Mouse (Mus musculus): ENCODE data around the gene Lmbrd2.
"Not testable (repeated sequence)": the region's sequence is repeated elsewhere in the genome, so short reads cannot be mapped to it uniquely, and the experiment has no call there.

Gene Lmbrd2

DNA sequence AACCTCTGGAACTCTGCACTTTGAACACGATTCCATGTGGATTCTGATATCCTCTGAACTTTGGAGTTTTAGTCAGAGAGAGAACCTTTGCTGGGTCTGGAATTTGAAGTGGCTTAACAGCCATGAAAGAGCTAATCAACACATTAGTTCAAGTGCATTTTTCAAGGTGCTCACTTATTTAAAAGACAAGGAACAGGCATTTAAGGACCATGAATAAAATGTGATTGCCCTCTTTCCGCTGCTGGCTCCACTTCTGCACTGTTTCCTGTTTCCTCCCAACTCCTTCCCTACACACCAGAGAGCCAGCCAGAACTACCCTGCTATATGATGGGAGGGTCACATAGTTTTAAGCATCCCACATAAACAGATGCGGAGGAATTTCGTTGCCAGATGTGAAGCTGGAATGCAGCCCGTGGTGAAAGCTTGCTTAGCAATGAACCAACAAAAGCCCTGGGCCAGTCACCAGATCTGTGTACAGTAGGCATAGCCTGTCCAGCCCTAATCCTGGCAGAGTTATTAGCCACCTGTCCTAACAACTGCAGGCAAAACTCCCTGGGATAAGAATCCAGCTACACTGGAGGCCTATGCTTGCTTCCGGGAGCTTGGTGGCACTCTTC lies 5.4 kb upstream of the Lmbrd2 start:
- DNase-seq (ENCODE audit: low spot score), result no peak

DNA sequence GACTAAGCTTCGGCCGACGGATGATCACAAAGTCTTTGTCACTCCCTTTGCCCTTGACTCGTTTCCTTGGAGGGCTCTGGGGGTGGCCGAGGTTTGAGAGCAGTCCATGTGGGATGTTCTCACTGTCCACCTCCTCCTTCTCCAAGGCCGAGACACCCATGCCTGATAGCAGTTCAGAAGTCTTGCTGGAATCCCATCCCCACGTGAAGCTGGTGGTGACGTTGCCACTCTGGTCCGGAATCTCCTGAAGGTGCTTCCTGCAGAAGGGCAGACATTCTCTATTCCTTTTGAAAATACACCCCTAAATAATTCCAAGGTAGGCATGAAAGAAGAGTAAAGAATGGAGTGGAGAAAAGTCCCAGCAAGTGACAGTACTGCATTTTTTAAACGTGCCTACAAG lies 903 bp upstream of the Lmbrd2 start:
- no peak for DNase-seq (ENCODE audit: low spot score)

DNA sequence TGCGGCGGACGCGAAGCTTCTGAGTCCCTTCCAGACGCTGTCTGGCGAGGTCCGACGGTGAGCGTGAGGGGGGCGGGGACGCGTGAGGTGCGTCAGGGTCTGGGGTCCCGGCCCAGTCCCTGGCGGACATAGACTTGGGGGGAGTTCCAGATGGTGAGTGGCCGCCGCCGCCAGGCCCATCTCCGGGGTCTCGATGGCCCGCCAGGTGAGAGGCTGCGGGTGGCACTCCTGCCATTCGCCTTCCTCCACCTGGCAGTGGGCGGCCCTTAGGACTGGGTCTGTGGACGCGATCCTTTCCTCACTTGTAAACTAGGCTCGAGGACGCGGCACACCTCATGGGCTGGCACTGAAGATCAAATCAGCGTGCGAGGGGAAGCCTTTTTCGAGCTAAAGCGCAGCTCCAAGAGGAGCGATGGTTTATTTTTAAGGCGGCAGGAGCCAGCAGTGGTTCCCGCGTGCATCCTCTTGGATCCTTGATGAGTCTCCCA lies 378 bp downstream of the Lmbrd2 start:
- DNase-seq (ENCODE audit: low spot score), result peak; percentile 50

DNA sequence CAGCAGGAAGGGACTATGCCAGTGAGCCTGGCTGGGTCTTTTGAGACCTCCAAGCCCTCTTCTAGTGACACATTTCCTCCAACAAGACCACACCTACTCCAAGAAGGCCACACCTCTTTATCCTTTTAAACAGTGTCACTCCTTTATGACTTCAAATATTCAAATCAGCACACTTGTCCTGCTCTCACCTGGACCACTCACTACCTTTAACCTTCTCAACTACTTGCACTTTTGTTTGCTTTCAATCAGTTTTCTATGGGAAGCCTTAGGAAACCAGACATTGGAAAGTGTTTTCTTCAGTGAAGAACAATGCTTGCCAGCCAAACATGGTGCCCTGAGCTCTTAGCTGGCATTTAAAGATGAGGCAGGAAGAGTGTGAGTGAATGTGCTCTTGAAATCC lies 15.0 kb downstream of the Lmbrd2 start, which contains the start of gene Skp2:
TSS of gene Skp2 (minus strand) at position 101 of the 400 bp plus-strand sequence.
- DNase-seq (ENCODE audit: low spot score), result no peak

DNA sequence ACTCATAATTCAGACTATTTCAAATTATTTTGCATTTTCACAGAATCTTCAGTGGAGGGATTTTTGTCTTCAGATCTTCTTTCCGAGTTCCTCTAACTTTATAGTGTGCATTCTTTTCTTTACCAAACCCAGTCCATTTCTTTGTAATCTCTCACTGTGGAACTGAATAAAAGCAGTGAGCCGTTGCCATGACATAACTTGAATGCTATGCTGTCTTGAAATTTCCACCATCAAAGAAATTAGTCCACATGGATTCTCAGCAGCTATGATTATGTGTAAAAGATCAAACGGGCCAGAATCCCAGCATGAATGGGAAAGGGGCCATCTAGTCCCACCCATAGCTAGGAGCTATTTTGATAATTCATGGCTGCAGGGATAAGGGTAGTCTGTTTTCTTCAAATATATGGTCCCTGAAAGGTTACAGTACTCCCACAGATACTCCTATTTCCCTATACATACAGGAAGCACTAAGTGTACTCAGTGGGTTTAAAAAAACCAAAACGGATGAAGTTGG lies 22.3 kb downstream of the Lmbrd2 start:
- no peak for DNase-seq (ENCODE audit: low spot score)

DNA sequence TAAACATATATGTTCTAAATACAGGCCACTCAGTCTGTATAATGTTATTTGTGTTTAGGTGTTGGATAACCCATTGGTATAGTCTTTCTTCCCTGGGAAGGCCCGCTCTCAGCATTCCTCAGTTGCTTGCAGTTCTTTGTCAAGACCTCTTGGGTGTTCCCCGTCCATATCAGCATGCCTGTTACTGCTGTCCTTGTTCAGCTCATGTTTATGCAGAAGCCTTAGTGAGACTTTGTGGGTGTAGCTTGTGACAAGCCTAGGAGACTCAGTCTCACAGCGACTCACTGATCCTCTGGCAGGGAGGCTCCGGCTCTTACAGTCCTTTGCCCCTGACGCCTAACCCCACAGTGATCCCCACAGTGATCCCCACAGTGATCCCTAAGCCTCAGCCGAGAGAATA lies 23.8 kb downstream of the Lmbrd2 start:
- DNase-seq (ENCODE audit: low spot score), result no peak

DNA sequence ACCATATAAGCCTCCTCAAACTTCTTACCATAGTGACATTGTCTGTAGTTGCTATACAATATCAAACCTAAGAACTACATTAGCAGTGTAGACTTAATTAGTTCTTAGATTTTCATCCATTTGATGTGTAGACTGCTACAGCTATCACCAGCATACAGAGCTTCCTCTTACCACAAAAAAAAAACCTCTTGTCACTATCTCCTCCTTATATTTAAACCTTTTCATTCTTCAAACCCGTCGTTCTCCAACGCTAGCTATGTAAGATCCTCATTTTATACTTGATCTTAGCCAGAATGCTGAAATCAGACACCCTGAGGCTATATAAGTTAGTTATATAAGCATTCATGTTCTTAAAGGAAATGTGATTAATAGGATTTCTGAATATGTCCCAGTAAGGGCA lies 36.7 kb downstream of the Lmbrd2 start:
- no peak for DNase-seq (ENCODE audit: low spot score)

DNA sequence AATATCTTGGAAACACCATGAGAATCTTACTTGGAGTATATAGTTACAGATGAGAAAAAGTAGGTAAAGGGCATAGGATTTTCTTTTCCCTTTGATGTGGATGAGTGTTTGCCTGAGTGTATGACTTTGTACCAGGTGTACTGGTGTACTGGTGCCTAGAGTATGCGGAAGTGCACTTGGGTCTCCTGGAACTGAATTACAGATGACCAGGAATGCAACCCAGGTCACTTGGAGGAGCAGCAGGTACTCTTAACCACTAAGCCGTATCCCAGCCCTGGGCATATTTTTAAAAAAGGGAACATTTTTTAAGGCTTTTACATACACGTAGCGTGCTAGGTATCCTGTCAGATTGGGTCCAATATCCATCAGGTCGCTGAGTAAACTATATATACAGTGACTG lies 43.6 kb downstream of the Lmbrd2 start:
- DNase-seq (ENCODE audit: low spot score), result no peak

DNA sequence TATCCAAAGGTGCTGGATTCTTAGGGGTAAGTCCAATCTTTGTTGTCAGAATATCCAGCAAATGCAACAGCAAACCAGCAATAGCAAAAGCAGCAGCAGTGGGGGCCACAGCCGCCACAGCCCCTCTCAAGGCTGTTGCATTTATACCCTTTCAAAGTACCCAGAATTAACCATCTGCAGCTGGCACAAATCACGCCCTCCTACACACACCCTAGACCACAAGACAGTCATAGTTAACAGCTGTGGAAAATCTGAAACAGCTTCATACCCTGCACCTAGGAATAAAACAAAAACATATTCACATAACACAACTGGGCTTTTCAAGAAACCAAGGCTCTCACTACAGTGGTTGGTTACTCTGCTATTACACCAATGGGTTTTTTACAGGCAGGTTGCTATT lies 49.4 kb downstream of the Lmbrd2 start:
- DNase-seq (ENCODE audit: low spot score), result no peak

DNA sequence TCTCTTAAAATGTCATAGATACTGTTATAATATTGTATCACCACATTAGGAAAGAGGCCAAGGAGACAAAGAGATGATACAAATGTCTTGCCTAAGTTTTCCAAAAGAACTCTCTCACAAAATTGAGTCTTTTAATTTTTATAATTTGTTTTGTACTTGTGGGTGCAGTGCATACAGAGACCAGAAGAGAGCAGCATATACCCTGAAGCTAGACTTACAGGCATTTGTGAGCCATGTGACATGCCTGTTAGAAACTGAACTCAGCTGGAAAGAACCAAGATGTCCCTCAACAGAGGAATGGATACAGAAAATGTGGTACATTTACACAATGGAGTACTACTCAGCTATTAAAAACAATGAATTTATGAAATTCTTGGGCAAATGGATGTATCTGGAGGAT lies 52.3 kb downstream of the Lmbrd2 start:
- DNase-seq (ENCODE audit: low spot score), result not testable (repeated sequence)

DNA sequence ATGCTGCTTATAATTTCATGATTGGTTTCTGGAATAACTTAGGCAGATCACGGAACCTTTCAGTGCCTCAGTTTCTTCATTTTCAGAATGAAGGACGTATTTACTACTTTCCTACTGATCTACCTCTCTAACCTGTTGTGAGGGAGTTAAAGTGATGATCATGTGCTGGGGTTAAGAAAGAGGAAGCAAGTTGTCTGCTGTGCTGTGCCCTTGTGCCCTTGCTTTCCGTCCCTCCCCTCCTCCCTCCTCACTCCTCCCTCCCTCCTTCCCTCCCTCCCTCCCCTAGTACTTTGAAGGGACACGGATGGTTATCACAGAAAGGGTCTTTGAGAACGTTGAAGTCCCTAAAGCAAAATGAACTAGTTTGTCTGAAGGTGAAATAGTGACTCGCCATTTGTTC lies 58.1 kb downstream of the Lmbrd2 start:
- DNase-seq (ENCODE audit: low spot score), result no peak

DNA sequence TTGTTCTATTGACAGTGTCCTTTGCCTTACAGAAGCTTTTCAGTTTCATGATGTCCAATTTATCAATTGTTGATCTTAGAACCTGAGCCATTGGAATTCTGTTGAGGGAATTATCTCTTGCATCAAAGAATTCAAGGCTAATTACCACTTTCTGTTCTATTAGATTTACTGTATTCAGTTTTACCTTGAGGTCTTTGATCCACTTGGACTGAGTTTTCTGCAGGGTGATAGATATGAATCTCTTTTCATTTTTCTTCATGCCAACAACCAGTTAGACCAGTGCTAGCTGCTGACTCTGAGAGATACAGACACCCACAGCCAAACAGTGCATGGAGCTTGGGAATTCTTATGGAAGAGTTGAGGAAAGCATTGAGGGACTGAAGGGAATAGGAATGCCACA lies 71.5 kb downstream of the Lmbrd2 start:
- DNase-seq (ENCODE audit: low spot score), result no peak

DNA sequence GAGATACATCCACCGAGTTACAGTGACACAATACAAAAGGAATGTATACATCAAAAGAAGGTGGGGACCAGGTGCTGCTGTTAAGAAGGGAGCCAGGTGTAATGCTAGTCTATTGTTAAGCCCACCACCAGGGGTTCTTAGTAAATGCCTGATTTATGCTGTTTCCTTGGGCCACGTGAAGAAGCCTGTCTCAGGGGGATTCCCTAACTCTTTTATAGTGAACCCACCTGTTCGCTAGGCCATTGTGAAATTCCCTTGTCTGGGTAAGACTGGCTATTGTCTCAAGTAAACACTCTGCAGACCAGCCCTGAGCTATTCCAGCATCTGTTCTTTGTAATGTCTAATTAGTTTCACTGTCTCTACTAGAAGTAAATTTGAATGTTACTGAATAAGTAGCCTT lies 72.7 kb downstream of the Lmbrd2 start:
- not testable (repeated sequence) for DNase-seq (ENCODE audit: low spot score)

DNA sequence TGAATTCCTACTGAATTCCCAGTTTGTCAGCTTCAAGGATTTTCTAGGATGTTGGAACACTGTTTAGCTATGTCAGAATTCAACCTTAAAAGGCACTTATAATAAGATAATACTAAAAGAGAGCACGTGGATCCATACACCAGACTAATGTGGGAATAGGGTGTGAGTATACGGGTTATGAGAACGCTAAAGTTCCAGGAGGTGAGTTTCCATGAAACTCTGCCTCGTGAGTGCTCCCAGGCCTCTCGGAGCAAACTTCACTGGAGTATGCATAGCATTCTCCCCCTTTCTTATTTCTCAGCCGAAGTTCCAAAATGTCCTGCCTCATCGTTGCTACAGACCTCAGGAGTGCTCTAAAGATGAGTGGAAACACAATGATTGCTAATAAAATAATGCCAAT lies 73.1 kb downstream of the Lmbrd2 start:
- DNase-seq (ENCODE audit: low spot score), result not testable (repeated sequence)

DNA sequence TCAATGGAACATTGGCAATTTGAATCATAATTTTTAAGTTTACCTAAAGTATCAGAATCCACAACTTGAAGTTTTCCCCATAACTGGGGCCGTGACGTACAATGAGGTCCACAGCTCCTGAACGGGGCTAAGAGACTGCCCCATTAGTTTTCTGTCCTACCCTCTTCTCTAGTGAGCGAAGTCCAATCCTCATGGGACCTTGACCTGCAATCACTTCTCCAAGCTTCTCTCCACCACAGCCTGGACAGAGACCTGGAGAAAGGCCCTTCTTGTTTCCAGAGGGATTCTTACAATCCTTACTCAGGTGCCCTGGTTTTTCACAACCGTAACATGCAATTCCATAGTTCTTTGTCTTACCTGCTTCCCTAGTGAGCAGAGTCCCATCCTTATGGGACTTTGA lies 76.1 kb downstream of the Lmbrd2 start:
- no peak for DNase-seq (ENCODE audit: low spot score)

DNA sequence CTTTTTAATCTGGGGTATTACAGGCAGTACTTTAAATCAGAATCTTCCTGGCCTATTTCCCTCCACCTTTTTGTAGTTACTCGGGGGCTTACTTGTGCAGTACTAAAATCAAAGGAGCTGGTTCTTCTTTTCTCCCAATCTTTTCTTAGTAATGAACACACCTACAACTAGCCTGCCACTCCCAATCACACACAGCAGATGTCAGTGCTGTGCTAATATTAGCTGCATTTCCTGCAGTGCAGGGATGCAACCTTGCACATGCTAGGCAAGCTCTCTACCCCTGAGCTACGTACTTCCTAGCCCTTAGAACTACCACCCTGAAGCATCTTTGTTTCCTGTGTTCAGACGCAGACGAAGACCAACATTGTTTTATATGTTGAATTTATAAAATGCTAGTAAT lies 90.6 kb downstream of the Lmbrd2 start:
- DNase-seq (ENCODE audit: low spot score), result not testable (repeated sequence)

DNA sequence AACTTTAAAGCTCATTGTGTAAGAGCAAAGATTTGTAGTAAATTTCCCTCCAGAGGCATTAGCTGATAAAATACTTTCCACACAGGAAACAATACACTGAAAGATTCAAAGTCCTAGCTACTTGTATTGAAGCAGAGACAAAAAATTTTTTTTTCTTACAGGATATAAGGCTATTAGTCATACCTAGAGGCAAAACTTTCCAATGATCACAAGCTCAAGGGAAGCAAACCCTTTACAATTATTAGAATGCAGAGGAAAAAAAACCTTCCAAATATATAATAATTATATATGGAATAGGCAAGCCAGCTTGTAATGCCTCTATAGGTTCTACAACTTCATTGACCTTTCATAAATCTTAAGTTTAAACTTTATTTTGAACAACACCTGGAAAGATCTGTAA lies 106.0 kb downstream of the Lmbrd2 start:
- no peak for DNase-seq (ENCODE audit: low spot score)

Data from lung, postnatal 25 days (tissue).